Mouse (Mus musculus): ENCODE results near the gene Cldn1.

Cldn1 gene

DNA sequence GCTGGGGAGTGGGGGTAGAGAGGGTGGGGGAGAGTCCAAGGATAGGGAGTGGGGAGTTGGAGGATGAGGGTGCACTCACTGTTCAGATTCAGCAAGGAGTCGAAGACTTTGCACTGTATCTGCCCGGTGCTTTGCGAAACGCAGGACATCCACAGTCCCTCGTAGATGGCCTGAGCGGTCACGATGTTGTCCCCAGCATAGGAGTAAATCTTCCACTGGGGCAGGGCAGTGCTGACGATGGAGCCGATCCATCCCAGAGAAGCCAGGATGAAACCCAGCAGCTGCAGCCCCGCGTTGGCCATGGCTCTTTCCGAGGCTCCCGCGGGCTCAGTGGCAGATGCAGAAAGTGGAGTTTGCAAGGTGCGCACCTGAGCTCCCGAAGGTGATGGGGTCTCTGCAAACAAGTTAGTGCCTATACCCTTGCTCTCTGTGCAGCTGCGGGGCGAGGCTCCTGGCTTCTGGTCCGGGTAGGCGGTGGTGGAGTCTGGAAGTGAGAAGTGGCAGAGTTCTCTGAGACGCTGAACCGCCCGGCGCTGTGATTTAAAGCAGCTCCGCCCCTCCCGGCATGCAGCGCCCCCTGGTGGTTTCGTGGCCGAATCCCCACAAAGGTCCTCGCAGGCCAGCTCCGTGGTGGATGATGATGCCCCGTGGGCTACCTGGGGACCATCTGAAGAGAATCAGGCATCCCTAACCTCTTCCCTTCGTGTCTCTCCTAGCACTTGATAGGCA lies at the start of gene Cldn1:
Gene Cldn1 (minus strand): TSS at position 517 of the 729 bp plus-strand sequence.
- peak; percentile 96 for DNase-seq

DNA sequence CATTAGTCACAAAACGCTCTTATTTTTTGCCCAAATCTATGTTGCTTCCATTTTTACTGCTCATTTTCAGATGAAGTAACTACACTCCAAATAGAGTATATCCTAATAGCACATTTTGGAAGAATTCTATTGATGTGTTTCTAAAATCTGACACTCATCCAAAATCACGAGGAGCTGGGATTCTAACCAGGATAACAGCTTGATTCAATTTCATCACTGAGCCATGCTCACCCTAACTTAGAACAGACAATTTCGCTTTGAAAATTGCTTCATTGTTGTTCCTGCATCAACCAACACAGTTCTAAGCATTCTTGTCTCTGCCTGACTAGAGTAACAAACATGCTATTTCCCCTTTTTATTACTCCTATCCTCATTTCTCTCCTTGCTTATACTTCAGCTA lies 47.0 kb upstream of the Cldn1 start:
- DNase-seq = no peak

DNA sequence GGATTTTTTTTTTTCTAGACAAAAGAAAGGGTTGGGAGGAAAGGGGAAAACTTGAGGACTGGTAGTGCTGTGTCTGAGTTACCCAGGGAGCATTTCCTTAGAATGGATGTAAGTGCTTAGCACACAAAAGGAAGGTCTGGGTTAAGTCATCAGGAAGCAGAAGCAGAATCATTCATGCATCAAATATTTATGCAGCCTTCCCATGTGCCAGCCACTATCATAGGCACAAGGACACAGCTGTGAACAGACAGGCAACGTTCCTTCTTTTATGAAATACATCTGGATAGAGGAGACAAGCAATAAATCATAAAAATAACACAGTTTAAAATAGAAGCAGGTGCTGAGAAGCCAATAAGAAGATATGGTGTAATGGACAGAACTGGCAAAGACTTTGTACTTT lies 32.4 kb upstream of the Cldn1 start:
- no peak for DNase-seq

DNA sequence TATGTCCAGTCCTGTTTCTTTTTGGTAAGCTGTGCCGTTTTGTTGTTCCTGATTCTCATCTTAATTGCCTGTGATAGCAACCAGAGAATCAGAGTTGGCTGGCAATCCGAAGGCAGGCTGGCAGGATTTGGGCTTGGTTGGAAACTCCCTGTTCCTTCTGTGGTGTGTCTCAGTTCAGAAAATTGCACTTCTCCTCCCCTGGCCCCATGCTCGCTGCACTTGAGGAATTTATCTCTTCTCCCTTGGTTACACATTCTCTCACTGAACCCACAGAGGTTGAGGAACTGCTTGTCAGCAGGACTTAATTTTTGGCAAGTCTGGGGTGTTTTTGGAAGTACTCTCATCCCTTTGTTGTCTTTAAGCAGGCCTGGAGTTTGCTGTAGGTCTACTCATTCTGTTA lies 29.3 kb upstream of the Cldn1 start:
- DNase-seq = peak; percentile 2

DNA sequence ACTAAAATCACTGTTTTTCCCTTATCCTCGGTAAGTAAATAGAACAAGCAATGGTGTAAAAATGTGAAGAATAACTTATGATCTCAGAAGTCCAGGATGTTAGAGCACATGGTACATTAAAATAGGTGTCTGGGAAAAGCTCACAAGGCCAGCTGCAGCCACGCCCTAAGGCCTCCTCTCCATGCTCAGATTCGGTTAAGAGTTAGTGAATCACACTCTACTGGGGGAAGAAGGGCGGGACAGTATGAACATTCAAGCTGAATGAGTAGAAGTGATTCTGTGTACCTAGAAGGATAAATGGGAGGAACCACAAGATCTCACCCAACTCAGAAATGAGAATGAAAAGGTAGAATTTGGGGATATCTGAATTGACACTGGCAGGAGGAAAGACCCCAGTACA lies 28.9 kb upstream of the Cldn1 start:
- DNase-seq = no peak

DNA sequence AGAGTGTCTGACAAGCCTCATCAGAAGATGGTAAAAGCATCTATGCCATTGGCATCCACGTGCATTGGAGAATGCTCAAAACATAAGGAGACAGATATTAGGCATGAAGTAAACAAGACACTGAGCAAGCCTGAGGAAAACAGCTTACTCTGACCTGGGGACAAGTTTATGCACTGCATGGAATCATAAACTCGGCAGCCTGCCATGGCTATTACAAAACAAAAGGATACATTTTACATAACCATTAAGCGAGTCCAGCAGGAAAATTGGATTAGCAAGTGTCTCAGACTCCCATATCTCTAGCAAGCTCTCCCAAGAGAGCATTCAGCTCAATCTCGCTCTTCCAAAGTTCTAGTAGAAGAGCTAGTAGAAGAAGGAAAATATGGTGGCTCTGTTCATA lies 19.3 kb upstream of the Cldn1 start:
- no peak for DNase-seq

DNA sequence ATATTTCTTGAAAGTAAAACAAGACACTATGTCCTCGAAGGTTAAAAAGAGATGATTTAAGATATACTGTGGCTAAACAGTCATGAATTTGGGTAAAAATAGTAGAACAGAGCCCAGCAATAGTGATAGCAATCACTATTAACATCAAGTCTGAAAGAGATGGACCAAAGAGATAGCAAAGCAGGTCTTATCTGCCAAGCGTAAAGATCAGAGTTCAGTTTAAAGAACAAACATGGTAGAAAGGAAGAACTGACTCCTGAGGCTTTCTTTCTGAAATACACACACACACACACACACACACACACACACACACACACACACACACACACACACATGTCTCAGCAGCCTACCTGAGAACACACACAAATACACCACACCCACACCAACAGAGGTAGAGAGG lies 14.5 kb upstream of the Cldn1 start:
- no peak for DNase-seq

DNA sequence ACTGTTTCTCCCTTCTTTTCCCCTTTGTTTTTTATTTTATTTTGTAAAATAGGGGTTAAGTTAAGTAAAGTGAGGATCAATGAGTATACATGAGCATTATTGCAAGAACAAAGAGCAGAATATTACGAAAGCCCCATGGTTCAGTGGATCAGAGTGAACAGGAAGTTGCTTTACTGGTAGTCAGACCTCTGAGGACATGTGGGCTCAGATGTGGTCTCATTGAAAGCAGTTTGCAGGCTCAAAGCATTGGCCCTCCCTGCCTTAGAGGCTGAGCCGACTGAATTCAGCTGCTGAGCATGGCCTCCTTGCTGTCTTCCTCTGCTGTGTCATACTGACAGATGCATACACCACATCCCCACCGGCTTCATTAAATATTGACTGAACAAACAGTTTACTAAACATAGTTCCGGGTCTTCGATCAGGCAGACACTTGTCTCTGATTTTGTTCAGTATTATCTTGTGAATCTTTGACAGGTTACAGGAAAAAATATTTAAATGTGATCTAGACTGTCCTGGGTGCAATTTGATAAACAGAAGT lies 12.5 kb upstream of the Cldn1 start:
- DNase-seq = no peak

DNA sequence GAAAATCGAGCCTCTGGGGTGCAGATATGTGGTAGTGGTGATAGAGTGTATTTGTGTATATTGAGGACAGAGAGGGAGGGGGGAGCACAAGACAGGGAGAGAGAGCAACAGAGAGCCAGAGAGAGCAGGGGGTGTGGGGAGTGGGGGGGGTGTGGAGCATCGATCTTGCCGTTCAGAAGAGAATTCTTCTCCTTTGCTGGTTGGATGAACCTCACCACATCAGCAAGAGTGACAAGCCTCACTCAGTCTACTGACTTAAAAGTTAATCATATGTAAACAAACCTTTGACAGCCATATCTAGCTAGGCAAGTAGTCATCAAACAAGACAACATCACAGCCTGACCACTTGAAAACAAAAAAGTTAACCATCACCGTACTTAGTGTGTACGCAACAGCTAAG lies 5.5 kb upstream of the Cldn1 start:
- no peak for DNase-seq

DNA sequence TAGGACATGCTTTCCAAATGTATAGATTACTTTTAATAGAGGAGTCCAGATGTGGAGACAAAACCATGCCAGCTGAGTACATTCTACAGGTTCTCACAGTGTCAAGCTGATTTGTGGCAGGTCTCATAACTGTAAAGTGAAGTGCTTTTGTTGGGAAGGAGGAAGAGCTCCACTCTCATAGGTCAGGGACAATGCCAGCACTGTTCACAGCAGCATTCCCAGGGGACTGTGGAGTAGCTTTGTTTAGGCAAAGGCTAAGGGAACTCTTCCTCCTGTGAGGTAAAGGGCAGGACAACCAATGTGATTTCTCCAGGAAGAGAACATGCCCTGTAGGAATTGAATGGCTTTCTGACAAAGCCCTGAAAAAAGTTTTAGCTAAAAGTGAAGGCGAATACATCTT lies 1.5 kb downstream of the Cldn1 start:
- DNase-seq = no peak

DNA sequence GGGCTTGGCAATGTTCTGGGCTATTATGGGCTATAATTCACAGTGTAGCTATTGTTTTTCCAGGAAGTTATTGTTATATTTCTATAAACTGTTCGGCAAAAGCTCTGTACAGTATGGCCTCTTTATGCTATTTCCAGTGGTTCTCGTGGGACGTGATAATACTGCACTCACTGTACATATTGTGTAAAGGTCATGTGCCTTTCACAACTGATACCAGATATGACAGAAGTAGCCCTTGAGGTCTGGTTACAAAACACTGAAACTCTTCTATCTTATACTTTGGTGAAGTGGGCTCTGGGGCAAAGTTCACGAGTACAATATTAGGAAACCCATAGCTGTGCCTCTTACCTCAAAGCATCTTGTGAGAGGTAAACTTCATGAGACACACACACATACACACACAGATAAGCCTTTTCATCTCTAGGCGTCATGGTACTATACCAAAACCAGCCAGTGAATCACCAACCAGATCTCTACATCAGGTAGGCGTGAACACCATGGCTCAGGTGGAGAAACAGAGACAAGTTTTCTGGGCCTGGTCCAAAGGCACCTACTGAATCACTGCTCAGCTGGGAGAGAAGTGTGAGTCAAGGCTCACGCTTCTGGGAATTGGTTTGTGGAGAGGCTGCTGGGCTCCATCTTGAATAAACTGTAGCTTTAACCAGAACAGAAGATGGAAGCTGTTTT lies 2.5 kb downstream of the Cldn1 start:
- DNase-seq = no peak

DNA sequence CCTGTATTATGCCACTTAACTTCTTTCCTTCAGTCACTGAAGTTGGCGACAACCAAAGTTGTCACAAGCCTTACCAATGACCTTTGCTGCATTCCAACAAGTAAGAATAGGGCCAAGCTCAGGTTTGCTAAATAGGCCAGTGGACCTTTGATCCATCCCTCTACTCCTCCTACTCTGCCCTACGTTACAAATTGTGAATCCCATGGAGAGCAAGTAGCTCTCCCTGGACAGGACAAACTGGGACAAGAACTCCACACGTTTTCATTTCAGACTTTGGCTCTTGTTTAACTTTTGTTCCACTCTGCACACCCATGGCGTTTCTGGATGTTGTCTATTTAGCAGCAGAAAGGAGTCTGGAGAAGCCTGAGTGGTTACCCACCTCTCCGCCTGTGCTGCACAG lies 3.5 kb downstream of the Cldn1 start:
- no peak for DNase-seq

DNA sequence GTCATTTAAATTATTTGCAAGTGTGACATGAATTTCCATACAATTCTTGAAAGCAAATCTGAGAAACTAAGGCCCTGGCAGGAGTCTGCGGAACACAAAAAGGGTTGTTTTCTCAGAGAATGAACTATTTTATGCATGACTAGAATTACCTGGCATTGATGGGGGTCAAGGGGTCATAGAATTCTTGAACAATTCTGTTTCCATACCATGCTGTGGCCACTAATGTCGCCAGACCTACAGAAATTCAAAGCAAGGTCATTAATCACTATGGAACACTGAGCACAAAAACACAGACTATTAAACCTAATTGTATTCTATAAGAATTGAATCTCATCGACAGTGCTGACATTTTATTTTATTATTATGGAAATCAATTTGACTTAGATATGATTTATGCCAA lies 10.9 kb downstream of the Cldn1 start:
- no peak for DNase-seq

DNA sequence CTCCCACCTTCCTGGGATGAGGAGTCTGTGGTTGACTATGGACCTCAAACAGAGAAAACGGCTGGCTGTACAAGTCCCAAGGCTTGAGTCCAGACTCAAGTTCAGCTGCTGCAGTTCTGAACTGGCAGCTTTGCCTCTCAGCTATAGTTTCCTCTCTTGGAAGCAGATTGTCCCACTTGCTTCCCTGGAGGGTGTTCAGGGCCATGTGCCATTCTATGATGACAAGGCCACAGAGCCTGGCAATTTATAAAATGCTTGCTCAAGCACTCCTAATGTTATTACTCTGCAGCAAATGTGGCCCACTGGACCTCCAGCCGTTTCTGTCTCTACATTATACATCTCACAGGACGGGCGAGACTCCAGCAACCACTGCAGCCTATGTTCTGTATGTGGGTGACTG lies 12.0 kb downstream of the Cldn1 start:
- DNase-seq = no peak

DNA sequence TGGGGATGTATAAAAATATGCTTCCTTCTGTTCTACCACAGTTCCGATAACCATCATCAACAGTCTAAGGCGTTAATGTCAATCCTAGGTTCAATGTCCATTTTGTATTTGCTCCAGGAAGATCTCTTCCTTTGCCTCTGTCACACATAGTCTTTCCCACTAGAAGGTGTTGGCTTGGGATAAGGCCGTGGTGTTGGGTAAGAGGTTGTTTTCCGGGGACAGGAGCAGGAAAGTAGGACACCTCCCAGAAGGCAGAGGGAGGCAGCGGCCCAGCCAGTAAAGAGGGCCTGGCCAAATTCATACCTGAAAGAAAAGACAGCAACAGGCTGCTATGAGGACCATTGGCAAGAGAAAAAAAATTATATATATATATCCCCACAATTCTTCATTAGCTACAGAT lies 12.7 kb downstream of the Cldn1 start:
- no peak for DNase-seq

DNA sequence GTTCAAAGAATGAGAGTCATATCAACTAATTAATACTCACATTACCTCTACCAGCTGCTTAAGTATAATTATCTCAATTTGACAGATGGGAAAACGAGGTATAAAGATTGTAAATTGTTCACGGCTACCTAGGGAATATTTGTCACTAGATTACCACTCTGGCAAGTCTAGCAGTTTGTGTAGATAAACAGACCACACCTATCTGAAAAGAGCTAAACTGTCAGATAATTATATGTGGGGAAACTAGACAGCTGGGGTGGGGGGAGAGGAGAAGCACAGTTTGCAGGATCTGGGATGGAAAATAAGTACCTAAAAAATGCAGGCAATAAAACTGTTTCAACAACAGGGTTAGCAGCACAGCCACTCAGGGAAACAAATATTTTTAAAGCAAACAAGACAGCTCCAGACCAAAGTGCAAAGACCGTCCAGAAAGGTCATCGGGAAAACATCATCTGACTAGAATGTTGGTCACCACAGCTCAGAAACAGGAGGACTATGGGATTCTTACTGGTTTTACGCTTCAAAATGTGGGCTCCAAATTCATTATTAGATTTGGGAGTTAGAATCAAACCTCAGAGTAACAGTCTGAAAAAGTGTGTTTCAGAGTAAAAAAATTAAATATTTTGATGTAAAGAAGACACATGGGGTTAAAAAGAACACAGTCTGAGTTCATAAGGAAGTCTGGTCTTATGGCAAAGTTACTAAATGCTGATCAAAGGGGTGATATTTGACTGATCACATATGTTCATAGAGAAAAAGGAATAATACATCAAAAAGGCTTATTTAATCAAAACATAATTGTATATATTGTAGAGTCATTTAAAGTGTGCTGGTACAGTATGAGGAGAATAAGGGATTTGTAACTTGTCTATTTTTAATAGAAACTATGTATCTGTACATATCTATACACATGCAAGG lies 13.5 kb downstream of the Cldn1 start:
- no peak for DNase-seq

DNA sequence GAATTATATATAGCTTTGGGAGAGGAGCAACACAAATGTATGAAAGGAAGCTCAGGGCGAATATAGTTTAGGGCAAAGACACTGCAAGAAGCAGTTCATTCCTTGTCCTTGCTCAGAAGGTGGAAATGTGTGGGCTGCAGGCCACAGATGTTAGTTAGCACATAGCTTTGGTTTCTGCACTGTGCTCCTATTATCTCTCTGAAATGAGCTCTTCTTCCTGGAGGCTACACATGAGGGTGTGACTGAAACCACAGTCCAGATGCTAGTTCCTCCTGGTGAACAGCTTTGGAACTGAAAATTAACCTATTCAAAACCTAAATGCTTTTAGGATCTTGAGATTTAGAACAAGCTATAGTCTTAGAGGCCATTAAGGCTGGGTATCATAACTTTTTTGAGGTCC lies 16.1 kb downstream of the Cldn1 start:
- DNase-seq = no peak

DNA sequence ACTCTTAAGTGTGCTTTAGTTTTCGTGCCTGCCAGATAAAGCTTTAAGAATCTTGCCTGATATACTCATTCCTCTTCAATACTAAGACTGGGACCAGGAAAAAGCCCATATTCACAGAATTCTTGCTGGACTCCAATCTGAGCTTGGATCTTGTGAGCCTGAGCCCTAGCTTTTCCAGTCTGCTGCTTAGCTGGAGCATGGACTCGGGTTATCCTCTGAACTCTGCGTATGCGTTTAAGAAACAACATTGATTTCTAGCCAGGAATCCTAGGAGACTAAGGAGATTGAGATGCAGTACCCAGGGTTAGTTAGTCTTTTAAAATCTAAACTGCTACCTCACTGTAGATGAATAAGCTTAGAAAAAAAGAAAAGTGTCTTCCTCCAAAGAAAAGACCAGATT lies 20.9 kb downstream of the Cldn1 start:
- no peak for DNase-seq

DNA sequence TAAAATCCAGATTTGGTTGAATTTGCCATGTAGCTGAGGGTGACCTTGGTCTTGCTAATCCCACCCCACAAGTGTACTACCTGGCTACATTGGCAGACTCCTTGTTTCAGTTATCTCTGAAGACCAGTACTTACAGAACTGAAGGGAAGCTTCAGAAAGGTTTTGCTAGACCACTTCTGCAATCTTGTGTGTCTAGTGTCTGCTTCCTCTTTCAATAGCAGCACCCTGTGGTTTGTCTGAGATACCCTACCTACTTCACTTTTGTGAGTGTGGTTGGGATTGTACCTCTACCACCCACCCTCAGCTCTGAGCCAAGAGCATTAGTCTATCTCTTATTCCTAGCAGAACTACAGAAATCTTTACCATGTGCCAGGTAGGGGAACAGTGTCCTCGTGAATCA lies 22.8 kb downstream of the Cldn1 start:
- DNase-seq = no peak

DNA sequence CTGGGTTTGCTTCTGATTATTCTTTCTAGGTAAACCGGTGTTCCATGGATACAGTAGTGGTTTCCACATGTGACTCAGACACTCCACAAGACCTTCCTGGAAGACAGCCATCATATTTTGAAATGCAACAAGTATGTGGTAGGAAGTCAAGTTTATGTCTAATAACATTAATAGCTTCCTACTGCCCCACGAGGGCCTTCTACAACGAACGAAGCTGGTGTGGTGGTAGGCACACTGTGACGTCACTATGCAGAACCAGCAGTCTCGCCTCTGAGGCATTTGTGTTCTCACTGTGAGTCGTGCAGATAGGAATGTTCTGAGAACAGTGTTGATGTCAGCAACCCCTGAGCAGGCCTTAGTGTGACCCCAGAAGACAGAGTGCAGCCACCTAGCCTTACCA lies 55.4 kb downstream of the Cldn1 start:
- no peak for DNase-seq

DNA sequence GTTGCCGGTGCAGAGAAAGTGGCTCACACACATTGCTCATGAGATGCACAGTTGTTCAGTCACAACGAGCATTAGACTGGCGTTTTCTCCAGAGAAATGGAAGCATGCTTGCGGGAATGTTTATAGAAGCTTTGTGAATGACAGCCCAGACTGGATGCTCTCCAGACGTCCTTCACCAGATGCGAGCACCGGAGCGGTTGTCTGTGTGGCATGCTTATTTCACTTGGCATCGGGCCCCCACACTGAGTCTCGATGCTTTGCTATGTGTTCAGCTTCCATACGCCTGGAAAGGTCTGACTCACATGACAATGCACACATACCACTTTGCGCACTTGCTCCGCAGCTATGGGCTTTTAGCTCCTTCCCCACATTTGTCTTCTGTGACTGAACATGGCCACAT lies 56.8 kb downstream of the Cldn1 start:
- DNase-seq = peak; percentile 61

DNA sequence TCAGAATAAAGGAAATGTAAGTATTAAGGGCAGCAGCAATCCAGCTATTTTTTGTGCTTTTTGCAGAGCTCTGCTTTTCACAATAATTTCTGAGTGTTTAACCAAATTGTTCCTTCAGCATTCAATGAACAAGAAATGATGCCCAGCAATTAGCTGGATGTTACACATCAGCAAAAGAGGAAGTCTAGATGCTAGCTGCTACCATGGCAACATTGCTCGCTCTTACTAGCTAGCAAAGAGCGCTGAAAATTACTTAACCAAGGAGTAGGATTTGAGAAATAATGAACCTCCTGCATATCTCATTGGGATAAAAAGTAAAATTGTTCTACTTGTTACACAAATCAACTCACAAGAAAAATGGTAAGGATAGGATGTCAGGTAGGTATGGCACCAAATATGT lies 62.2 kb downstream of the Cldn1 start:
- DNase-seq = no peak
